Mouse (Mus musculus) megakaryocyte, embryonic 14.5 days (primary cell): ENCODE measurements around the gene Cntnap2.
"Not testable (repeated sequence)": the region's sequence is repeated elsewhere in the genome, so short reads cannot be mapped to it uniquely, and the experiment has no call there.

Source experiments
- FLI1 ChIP-seq: IDR thresholded peaks from 2 replicates; pipeline ENCODE4 v1.6.1; 2012; ENCODE audit warnings: low read length, inconsistent platforms, mixed read lengths
- GATA1 ChIP-seq: IDR thresholded peaks from 3 replicates; pipeline ENCODE4 v1.6.1; 2012; ENCODE audit warnings: mixed read lengths, low read length, inconsistent platforms, borderline replicate concordance

GRCm38 (mm10) chr6:47134063-47134462 is 2074.9 kb downstream of the Cntnap2 start:
- TF ChIP-seq GATA1, FLI1: not testable (repeated sequence)
